Mouse (Mus musculus) hindbrain, embryonic 15.5 days (tissue): ENCODE measurements around the gene Glb1l2. TPM values are rescaled to one million over a fixed set of nuclear protein-coding genes. Genes with fewer than 3 reads are reported as not detected.

Experiments
- ATAC-seq: fragments of 200-750 bp; cut with Nextera tagmentation; 2 replicates; pipeline ENCODE4 v1.8.0; 2017; ENCODE audit warnings: low read depth, moderate number of reproducible peaks, moderate TSS enrichment; ENCODE audit not compliant: low FRiP score
- H3K27ac ChIP-seq: fragments of 300-500 bp; sonication (generic); replicated peaks from 2 replicates; pipeline ENCODE4 v1.5.1; 2015; ENCODE audit warnings: mild to moderate bottlenecking, inconsistent platforms
- H3K27me3 ChIP-seq: fragments of 300-500 bp; sonication (generic); 2 replicates; pipeline ENCODE4 v1.6.1; 2015; ENCODE audit warnings: control low read depth, inconsistent platforms
- H3K36me3 ChIP-seq: fragments of 300-500 bp; sonication (generic); 2 replicates; pipeline ENCODE4 v1.6.1; 2015; ENCODE audit warnings: control low read depth, inconsistent platforms
- H3K4me1 ChIP-seq: fragments of 300-500 bp; sonication (generic); replicated peaks from 2 replicates; pipeline ENCODE4 v1.6.1; 2015; ENCODE audit warnings: control low read depth, inconsistent platforms
- H3K4me2 ChIP-seq: fragments of 300-500 bp; sonication (generic); 2 replicates; pipeline ENCODE4 v1.6.1; 2015; ENCODE audit warnings: moderate library complexity, mild to moderate bottlenecking, inconsistent platforms
- H3K4me3 ChIP-seq: fragments of 300-500 bp; sonication (generic); 2 replicates; pipeline ENCODE4 v1.5.1; 2015; ENCODE audit warnings: mild to moderate bottlenecking, inconsistent platforms
- H3K9ac ChIP-seq: fragments of 300-500 bp; sonication (generic); 2 replicates; pipeline ENCODE4 v1.6.1; 2015; ENCODE audit warnings: inconsistent platforms
- H3K9me3 ChIP-seq: fragments of 300-500 bp; sonication (generic); 2 replicates; pipeline ENCODE4 v1.6.1; 2016; ENCODE audit warnings: control low read depth, inconsistent platforms
- WGBS: fragments of 180-500 bp; shearing (Covaris S2); methylation state at CpG from one replicate; pipeline ENCODE4 v1.1.7; 2015; 5-methylcytosine and 5-hydroxymethylcytosine counted together
- polyA plus RNA-seq: library from polyadenylated mRNA; unstranded; fragments of >200 nt; fragmentation: Nextera tagmentation; extraction: Ambion mirVana; gene quantifications from 2 replicates; pipeline ENCODE4 v1.2.1, GENCODE M21; 2015

The Glb1l2 gene
- 2.0 and 2.5 TPM in 2 replicates for polyA plus RNA-seq

GRCm38 (mm10) chr9:26805935-26806666, at the start of gene Glb1l2:
Glb1l2 (minus strand) TSS chr9:26806468.
- Histone ChIP-seq H3K4me2 (peak within 1 kb of the TSS; percentile 95), H3K9me3 (no peaks in the 10 kb centered on the region), H3K4me1 (peaks cover 9% of the 10 kb centered on the region), H3K27ac (peak within 1 kb of the TSS; percentile 55; the same call in 1 of the 2 replicates), H3K4me3 (peak within 1 kb of the TSS; percentile 59), H3K9ac (peak within 1 kb of the TSS; percentile 57), H3K36me3 (no peaks in the 10 kb centered on the region), H3K27me3 (no peaks in the 10 kb centered on the region)
- peak; percentile 100 for ATAC-seq
- under 1% methylated on average over 33 of the region's 33 CpGs for WGBS

DNA sequence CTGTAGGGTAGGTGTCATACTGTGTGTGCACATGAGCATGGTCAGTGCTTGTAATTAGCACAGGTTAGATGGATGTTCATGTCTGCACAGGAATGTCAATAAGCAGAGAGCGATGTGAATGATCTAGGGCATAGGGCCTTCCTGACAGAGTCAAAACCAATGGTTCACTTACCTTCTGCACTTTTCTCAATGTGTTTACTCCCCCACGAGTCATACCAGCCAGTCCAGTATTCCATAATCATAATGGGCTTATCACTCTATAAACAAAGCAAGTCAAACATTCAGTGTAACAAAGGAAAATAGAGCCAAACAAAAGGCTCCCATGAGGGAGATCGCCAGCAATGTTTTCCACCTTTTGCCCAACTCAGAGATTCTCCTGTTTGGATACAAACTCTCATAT, 24.8 kb upstream of the Glb1l2 start:
- Histone ChIP-seq H3K36me3 (no peaks in the 10 kb centered on the region), H3K4me3 (no peak overlapping the region), H3K4me2 (no peak overlapping the region), H3K9ac (no peak overlapping the region), H3K4me1 (no peaks in the 10 kb centered on the region), H3K27ac (no peak overlapping the region), H3K9me3 (no peaks in the 10 kb centered on the region), H3K27me3 (no peaks in the 10 kb centered on the region)
- 88% methylated on average over 3 of the region's 3 CpGs for WGBS
- no peak for ATAC-seq

GRCm38 (mm10) chr9:26819942-26820341, 13.7 kb upstream of the Glb1l2 start:
- ATAC-seq = no peak
- Histone ChIP-seq H3K4me1 (no peaks in the 10 kb centered on the region), H3K36me3 (no peaks in the 10 kb centered on the region), H3K9me3 (no peaks in the 10 kb centered on the region), H3K4me3 (no peak overlapping the region), H3K27ac (no peak overlapping the region), H3K9ac (no peak overlapping the region), H3K27me3 (no peaks in the 10 kb centered on the region), H3K4me2 (no peak overlapping the region)
- 79% methylated on average over 1 of the region's 1 CpGs for WGBS

- WGBS = 83% methylated on average over 2 of the region's 2 CpGs
- no peak overlapping the region for H3K4me2 ChIP-seq
- no peaks in the 10 kb centered on the region for H3K36me3 ChIP-seq
Measured at GRCm38 (mm10) chr9:26808735-26809134, 2.5 kb upstream of the Glb1l2 start.

DNA sequence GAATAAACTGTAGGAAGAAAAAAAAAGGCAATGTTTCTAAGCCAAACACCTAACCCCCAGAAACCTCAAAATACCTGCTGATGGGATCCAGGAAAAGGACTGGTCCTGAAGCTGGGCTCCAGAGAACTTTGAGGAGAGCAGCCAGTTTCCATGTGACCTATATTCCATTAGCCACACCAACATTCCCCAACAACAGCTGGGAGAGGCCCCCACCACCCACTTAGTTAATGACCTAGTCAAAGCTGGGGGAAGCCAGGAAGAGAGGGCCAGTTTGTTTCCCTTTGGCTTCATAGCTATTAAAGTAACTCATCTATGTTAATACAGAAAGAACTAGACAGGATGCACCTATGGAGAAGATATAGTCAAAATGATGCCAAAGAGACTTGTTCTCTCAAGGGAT, 1.9 kb downstream of the Glb1l2 start:
- H3K4me2 ChIP-seq = no peak overlapping the region
- peaks cover 9% of the 10 kb centered on the region for H3K4me1 ChIP-seq
- no peaks in the 10 kb centered on the region for H3K27me3 ChIP-seq
- no peak for ATAC-seq
- H3K9ac ChIP-seq = no peak overlapping the region
- H3K27ac ChIP-seq = no peak overlapping the region
- H3K36me3 ChIP-seq = no peaks in the 10 kb centered on the region
- no peaks in the 10 kb centered on the region for H3K9me3 ChIP-seq
- H3K4me3 ChIP-seq = no peak overlapping the region

More at GRCm38 (mm10) chr9:26808735-26809134, 2.5 kb upstream of the Glb1l2 start:
- Histone ChIP-seq H3K9me3 (no peaks in the 10 kb centered on the region), H3K27ac (no peak overlapping the region), H3K4me1 (peaks cover 9% of the 10 kb centered on the region), H3K27me3 (no peaks in the 10 kb centered on the region), H3K9ac (no peak overlapping the region), H3K4me3 (no peak overlapping the region)
- ATAC-seq = no peak

GRCm38 (mm10) chr9:26800357-26800756, 5.9 kb downstream of the Glb1l2 start:
- Histone ChIP-seq H3K4me1 (no peaks in the 10 kb centered on the region), H3K27me3 (no peaks in the 10 kb centered on the region), H3K36me3 (no peaks in the 10 kb centered on the region), H3K9ac (no peak overlapping the region), H3K4me2 (no peak overlapping the region), H3K4me3 (no peak overlapping the region), H3K27ac (no peak overlapping the region), H3K9me3 (no peaks in the 10 kb centered on the region)
- WGBS = 95% methylated on average over 2 of the region's 2 CpGs
- ATAC-seq = no peak

DNA sequence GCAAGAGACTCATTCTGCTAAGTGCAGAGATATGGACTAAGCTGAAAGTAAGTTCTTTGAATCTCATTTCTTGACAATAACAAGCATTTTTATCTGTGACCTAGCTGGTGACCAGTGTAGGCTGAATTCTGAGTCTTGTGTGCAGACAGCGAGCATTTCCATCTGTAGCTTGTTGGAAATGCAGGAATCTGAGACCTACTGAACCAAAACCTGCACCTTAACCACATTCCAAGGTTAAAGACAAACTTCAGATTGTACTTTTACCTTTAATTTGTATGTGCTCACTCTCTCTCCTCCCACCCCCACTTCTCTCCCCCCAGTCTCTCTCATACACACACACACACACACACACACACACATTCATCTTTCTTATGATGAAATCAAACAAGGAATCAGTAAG, 7.5 kb downstream of the Glb1l2 start:
- Histone ChIP-seq H3K9ac (no peak overlapping the region), H3K4me3 (no peak overlapping the region), H3K27me3 (no peaks in the 10 kb centered on the region), H3K27ac (no peak overlapping the region), H3K36me3 (no peaks in the 10 kb centered on the region), H3K4me1 (no peaks in the 10 kb centered on the region), H3K9me3 (no peaks in the 10 kb centered on the region), H3K4me2 (no peak overlapping the region)
- 94% methylated on average over 1 of the region's 1 CpGs for WGBS
- no peak for ATAC-seq

DNA sequence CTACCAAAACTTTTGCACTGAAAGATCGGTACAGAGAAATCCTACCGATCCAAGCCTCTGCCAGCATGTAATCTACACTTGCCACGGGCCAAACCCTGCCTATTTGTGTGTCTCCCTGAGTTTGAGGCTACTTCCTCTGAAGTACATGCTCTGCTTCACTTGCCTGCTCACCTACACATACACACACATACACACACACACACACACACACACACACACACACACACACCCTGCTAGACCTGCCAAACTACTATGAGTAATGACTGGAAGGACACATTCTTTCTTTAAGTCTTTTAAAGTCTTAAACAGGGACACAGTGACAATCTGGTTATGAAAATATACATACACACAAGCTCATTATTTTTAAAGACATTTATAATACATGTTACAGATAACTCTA, 8.1 kb downstream of the Glb1l2 start:
- no peak overlapping the region for H3K27ac ChIP-seq
- H3K27me3 ChIP-seq = no peaks in the 10 kb centered on the region
- H3K9ac ChIP-seq = no peak overlapping the region
- H3K4me3 ChIP-seq = no peak overlapping the region
- ATAC-seq = no peak
- no peaks in the 10 kb centered on the region for H3K9me3 ChIP-seq
- no peaks in the 10 kb centered on the region for H3K36me3 ChIP-seq
- WGBS = 93% methylated on average over 3 of the region's 3 CpGs
- no peak overlapping the region for H3K4me2 ChIP-seq
- no peaks in the 10 kb centered on the region for H3K4me1 ChIP-seq

DNA sequence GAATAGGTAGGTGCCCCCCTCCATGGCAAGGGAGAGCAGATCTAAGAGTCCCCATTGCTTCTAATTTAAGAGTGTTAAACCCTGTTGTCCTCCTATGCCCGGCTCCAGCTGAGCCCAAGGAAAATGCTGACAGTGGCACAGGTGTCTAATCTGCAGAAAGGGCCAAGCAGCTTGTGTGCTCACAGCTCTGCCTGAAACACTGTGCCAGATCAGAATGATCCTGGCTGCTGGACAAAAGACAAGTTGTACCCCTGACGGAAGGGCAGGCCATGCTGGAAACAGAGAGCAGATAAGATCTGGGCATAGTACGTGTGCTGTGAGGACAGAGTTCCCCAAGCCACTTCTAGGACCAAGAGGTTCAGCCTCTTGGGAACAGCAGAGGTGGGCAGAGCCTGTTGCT, 13.4 kb downstream of the Glb1l2 start:
- Histone ChIP-seq H3K36me3 (no peaks in the 10 kb centered on the region), H3K9ac (no peak overlapping the region), H3K9me3 (no peaks in the 10 kb centered on the region), H3K27ac (no peak overlapping the region), H3K4me3 (no peak overlapping the region), H3K27me3 (no peaks in the 10 kb centered on the region), H3K4me2 (no peak overlapping the region), H3K4me1 (no peaks in the 10 kb centered on the region)
- ATAC-seq = no peak
- 68% methylated on average over 3 of the region's 3 CpGs for WGBS

DNA sequence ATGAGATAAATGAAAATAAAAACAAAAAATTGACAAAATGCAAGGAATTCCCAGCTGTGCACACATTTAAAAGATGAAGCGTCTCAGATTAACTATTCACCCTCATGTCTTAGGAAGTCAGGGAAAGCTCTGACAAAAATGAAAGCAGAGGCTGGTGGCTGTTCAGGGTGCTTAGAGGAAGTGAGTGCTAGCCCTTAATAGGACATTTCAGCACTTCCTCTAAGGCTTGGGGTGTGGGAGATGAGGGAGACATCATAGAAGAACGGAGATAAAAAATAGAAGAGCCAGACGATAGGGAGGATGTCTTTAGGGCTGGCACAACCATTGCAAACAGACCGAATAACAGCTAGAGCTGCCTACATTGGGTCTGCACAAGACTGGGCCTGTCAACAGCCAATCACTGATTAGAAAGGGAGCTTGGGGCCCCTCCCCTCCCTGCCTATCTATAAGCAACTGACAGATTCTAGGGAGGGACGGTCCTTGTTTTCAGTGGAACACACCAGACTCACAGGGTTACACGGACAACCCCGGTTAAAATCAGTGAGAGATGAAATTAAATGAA, 22.8 kb downstream of the Glb1l2 start:
- ATAC-seq = 0 out of 2 replicates have a peak, but pooled peaks have one; percentile 48
- no peaks in the 10 kb centered on the region for H3K36me3 ChIP-seq
- H3K9me3 ChIP-seq = no peaks in the 10 kb centered on the region
- no peak overlapping the region for H3K27ac ChIP-seq
- 58% methylated on average over 7 of the region's 7 CpGs for WGBS
- H3K9ac ChIP-seq = no peak overlapping the region
- no peak overlapping the region for H3K4me2 ChIP-seq
- H3K4me3 ChIP-seq = no peak overlapping the region
- no peaks in the 10 kb centered on the region for H3K27me3 ChIP-seq
- no peaks in the 10 kb centered on the region for H3K4me1 ChIP-seq

GRCm38 (mm10) chr9:26778421-26778820, 27.8 kb downstream of the Glb1l2 start:
- ATAC-seq = no peak
- no peaks in the 10 kb centered on the region for H3K27me3 ChIP-seq
- H3K27ac ChIP-seq = no peak overlapping the region
- H3K36me3 ChIP-seq = no peaks in the 10 kb centered on the region
- H3K4me3 ChIP-seq = no peak overlapping the region
- WGBS = 86% methylated on average over 7 of the region's 7 CpGs
- H3K4me2 ChIP-seq = no peak overlapping the region
- no peaks in the 10 kb centered on the region for H3K9me3 ChIP-seq
- H3K4me1 ChIP-seq = no peaks in the 10 kb centered on the region
- H3K9ac ChIP-seq = no peak overlapping the region

GRCm38 (mm10) chr9:26776122-26776902, 30.0 kb downstream of the Glb1l2 start:
- no peaks in the 10 kb centered on the region for H3K27me3 ChIP-seq
- WGBS = 59% methylated on average over 6 of the region's 6 CpGs
- H3K4me1 ChIP-seq = no peaks in the 10 kb centered on the region
- no peak overlapping the region for H3K4me2 ChIP-seq
- no peak overlapping the region for H3K9ac ChIP-seq
- H3K36me3 ChIP-seq = no peaks in the 10 kb centered on the region
- ATAC-seq = peak; percentile 71
- H3K4me3 ChIP-seq = no peak overlapping the region
- H3K27ac ChIP-seq = no peak overlapping the region
- H3K9me3 ChIP-seq = no peaks in the 10 kb centered on the region
